Mouse (Mus musculus) yolk sac, embryonic 10.5 days (tissue): ENCODE data around the gene Vps37b.
A peak's percentile ranks its signal among the peaks of the same experiment; 100 is the strongest.

Experiments used
- DNase-seq: peaks from one replicate; pipeline ENCODE4 v3.0.0-alpha.2; 2017; ENCODE audit warnings: low spot score

Gene Vps37b

GRCm38 (mm10) chr5:124021701-124022100 lies 10.4 kb downstream of the Vps37b start:
- DNase-seq, result no peak

DNA sequence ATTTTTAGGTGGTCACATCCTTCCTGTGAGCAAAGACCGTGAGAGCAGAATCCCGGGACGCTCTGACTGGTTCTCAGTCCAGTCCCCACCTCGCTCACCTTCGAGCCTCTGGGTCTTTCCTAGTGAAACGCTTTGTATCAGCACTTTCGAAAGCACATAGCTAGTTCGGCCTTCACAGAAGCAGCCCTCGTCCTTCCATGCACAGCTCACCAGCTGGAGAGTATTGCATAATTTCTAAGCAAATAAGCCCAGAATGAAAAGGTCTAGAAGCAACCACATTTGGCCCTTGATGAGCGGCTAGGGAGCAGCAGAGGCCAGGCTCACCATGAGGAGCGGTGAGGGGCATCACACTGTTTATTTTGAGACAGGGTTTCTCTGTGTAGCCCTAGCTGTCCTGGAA lies 10.9 kb downstream of the Vps37b start:
- peak; percentile 64 for DNase-seq

DNA sequence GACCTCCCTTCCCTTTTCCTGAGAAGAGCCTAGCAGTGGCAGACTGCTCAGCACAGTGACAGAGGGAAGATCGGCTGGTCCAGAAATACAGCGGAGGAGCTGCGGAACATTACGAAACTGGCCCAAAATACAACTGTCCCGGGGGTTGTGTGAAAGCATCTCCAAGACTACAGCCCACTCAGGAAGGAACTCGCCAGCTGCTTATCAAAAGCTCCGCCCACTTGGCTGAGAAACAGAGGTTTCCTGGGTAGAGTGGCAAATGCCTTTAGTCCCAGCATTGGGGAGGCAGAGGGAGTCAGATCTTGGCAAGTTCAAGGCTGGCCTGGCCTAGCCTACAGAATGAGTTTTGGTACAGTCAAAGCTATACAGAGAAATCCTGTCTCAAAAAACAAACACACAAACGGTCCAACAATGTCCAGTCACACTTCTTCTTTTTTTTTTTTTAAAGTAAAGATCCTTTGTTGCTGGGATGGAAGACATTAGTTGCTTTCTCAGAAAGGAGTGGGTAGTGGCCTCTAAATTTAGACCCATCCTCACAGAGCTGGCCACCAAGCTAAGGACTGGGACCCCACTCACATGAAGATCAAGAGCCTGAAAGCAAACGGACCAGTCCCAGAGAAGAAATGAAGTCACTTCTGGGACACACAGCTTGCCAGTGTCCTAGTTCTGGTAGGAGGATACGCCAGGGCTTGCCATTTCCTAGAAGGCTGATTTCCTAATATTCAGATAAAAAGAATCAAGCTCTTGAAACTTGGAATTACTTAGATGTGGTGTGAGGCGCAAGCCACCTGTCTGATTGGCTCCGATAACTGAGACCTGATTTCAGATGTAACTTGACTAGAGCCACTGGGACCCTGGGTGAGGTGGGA lies 12.5 kb downstream of the Vps37b start:
- peak; percentile 27 for DNase-seq

DNA sequence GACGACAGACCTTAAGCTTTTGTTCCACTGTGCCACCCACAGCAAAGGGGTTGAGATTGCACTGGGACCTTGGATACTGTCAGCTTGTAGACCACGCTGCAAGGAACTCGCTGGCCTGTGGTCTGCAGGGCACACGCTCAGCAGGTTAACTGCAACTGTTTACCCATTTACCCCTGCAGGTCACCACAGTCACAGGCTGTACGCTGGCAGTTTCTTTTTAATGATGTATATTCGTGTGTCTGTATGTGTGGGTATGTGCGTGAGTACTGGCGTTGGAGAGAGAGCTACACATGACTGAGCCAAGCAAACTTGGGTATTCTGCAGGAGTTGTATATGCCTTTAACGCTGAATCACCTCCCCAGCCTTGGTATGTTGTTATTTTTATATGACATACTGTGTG lies 13.4 kb downstream of the Vps37b start:
- DNase-seq, result no peak

DNA sequence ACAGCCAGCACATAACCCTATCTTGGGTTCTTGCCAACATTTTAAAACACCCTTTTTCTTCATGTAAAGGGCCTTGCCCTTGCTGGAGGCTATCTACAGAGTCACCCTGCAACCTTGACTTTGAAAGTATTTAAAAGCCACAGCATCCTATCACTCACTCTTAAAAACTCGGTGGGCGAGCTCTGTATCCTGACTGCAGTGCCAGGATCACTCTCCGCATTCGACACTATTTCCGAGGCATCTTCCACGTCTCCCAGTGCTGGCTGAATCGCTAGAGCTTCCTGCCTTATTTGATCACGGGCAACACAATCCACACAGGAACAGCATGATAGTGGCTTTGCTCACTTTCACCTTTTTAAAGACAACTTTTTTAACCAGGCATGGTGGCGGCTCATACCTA lies 14.1 kb downstream of the Vps37b start:
- no peak for DNase-seq

GRCm38 (mm10) chr5:124016291-124016821 lies 15.7 kb downstream of the Vps37b start:
- DNase-seq, result no peak

DNA sequence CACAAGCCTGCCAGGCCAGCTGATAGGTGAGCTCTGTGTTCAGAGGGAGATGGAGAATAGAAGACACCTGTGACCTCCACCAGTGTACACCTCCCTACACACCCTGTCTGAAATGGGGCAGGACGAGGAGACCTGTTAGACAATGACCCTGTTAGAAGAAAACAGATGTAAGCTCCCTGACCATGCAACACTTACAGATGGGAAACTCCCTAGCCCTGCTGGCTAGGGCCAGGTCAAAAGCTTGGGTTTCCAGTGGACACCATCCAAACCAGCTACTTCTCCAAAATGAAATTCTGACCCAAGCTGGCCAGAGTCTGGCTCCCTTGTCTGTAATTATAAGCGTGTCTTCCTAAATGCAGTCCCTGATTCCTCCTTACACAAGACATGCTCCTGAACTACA lies 16.3 kb downstream of the Vps37b start:
- DNase-seq, result no peak

DNA sequence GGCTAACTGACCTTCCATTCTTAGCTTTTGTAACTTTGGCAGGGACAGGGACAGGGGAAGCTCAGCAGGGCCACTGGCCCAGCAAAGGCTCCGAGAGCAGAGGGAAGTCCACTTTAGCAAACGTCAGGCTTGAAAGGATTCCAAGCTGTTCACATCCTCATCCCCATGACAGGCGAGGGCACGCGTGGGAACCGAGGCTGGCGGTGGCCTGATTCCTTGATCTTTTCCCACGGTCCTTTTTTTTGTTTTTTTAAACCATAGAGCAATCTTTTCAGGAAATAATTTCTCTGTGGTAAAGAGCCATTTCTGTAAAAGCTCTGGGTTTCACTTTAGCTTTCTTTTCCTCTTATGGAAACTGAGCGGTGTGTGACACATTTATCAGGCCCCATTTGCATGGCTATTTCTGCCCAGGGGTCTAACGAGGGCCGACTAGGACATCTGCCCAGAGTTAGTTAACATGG lies 17.2 kb downstream of the Vps37b start:
- DNase-seq, result no peak

DNA sequence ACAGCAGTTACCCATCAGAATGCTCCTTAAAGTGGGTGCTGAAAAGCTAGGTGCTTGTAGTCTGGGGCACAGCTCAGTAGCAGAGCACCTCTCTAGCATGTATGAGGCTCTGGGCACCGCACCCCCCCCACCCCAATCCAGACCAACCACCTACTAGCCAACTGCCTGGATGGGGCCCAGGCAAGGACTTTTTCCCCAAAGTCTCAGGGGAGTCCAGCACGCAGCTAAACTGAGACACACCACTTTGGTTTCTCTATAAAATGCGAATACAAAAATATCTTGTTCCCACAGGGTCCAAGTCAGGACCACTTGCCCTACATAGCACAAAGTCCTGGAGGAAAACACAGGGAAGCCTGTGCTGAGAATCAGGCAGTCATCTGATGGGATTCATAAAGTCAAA lies 17.9 kb downstream of the Vps37b start:
- no peak for DNase-seq

DNA sequence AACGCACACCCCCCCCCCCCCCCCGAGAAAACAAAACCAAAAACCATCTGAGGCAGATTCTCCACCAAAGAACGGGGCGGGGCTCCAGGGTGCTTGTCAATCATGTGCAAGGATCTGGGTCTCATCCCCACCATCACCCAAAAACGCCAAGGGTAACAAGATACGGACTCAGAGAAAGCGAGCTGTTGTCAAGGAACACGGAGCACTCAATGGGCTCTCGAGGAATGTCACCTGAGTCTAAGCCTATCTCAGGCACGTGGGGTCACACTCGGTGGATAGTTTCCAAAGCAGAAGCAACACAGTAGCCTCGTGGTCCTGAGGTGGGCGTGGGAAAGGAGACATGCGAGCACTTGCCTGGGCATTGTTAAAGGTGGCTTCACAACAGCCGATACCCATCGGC lies 18.3 kb downstream of the Vps37b start:
- DNase-seq, result no peak

GRCm38 (mm10) chr5:124012885-124013284 lies 19.2 kb downstream of the Vps37b start:
- DNase-seq, result no peak

- DNase-seq, result no peak
These were observed 20.1 kb downstream of the Vps37b start for GRCm38 (mm10) chr5:124011927-124012326.

DNA sequence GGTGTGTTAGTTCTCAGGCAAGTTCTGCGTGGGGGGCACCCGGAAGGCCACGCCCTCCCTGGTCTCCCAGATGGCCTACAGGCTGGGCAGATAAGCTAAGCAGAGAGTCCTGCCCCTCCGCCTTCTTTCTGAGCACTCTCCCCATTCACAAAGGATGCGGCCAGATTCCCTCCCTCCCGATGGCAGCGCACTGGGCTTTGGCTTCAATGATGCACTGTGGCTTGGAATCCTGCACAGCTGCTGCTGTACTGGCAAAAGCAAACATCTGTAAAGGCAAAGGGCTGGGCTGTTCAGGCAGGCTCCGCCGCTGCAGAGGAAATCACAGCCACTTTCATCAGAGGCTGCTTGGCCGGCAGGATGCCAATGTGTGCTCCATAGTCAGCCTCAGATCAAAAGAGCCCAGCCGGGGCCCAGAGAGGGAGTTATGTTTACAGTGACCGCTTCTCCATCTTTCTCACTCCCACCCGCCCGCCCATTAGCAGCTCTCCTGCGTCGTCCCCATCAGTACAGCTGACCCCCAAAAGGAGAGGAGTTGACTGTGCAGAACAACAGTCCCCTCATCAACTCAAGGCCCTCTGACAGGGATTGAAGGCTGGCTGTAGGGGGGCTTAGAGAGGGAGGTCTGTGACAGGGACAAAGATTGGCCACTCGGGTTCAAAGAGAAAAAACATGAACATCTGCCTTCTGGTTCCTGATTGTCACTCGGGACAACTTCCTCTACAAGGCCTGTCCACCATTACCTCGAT lies 21.0 kb downstream of the Vps37b start:
- peak; percentile 65 for DNase-seq

GRCm38 (mm10) chr5:124010077-124010476 lies 22.0 kb downstream of the Vps37b start:
- DNase-seq, result no peak

DNA sequence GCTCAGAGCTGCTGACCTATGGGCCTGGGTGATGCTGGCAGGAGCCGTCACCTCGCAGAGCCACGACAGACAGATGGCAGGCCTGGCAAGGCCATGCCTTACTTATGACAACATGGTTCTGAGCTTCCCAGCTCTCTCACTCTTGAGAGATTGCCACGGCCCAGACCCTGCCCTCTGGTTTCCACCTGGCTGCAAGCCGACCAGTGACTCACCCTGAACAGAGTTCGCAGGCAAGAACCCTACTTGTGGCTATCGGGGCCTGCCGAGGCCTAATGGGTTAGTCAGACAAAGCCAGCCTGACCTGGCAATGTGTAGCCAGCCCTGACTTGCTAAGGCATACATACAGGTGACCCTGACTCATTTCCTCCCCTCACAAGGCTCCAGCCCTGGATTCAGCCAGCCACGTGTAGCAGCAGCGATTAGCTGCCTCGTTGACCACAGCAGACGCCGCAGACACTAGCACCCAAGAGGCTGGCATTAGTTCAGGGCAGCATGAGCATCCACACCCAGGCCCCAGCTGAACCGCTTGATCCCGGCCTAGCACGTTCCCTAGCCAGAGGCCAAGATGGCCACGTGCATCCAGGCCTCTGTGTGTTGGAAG lies 25.1 kb downstream of the Vps37b start:
- no peak for DNase-seq

DNA sequence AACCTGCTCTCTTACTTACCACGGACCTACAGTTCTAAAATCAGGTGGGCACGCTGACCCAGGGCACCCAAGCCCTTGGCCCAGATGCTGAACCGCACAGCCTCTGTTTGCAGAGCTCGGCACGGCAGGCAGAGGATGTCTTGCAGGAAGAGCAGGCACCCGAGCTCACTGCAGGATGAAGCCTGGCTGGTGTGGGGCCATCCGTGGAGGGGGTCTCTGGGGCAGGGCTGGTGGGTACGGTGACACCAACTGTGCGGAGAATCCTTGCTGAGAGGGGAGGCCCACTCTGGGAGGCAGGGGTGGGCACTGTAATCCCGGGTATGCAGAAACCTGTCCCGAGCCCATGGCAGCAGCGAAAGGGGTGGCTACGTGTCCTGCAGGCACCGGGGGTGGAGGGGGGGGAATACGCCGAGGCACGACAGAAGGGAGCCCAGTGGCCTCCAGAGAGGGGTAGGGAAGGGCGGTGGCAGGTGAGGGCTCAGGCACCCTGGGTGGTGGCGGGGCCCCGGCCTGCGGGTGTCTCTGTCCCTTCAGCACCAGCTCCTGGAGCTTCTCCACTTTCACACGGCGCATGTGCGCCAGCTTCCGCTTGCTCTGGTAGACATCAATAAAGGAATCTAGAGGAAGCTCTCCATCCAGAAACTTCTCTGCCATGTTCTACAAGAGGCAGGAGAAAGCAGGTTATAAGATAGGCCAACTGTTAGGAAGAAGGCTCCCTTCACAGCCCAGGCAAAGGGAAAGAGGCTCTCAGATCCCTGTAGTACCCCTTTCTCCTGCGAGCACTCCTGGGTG lies 25.8 kb downstream of the Vps37b start:
- no peak for DNase-seq

DNA sequence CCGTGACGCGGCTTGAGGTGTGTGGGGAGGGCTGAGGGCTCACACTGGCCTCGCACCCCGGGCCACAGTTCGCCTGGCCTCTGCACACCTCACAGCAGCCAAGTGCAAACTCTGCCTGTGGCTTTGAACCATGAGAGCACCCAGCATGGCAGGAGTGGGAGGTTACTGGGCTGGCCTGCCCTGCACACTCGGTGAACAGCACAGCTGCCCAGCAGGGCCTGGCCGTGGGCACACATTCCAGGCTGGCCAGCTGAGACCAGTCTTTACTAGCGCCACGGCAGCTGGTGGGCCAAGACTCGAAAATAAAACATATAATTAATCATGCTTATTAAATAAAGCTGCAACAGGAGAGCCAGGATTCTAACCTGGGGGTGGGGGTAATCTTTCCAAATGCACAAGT lies 26.5 kb downstream of the Vps37b start:
- DNase-seq, result no peak

DNA sequence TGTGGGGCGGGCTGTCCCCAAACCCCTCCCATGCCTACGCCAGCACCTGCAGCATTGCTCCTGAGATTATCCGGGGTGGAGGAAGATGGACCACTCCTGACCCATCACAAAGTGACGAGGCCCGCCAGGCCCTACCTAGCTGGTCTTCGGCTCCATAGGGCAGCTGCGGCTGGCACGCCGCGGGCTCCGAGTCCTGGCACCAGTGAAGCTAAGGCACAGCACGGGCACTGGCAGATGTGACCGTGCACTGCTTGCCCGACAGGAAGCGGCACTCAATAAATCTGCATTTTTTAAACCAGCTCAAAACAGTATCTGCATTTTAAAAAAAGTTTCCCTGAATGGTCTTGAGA lies 26.9 kb downstream of the Vps37b start:
- no peak for DNase-seq

- no peak for DNase-seq
These were observed 27.5 kb downstream of the Vps37b start for GRCm38 (mm10) chr5:124004356-124005150.

DNA sequence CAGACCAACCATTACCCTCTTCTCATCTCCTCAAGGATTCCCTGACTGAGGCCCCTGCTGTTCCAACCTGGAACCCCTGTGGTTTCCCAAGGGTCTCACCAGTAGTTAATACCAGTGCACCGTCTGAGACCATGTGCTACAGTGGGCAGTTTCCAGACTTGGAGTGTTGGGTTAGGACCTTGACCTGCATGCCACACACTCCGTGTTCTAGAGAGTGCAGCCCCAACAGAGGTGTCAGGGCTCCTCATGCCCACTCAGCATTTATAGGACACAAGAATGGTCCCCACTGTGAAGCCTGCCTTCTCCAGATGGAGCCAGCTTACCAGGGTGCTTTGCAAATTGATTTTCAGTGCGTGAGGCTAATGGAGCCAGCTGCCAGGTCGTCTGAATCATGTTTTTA lies 28.7 kb downstream of the Vps37b start:
- no peak for DNase-seq

GRCm38 (mm10) chr5:124002876-124003275 lies 29.2 kb downstream of the Vps37b start:
- no peak for DNase-seq
